Mouse (Mus musculus) testis, adult 2 months (tissue): ENCODE measurements at regions not wholly inside any gene's neighbourhood (a gene's known extent, or its start where the extent isn't known, plus 50 kb on each side); places are given as distances from the start of the nearest gene placed in this dataset.

Source experiments
- H3K27ac ChIP-seq: fragments of 200-500 bp; 2 replicates; pipeline ENCODE4 v1.5.1; 2012; ENCODE audit warnings: low read depth, low read length; ENCODE audit not compliant: control insufficient read depth, insufficient read depth
- H3K27me3 ChIP-seq: fragments of 200-500 bp; 2 replicates; pipeline ENCODE4 v1.6.1; 2012; ENCODE audit warnings: mild to moderate bottlenecking, low read length, moderate library complexity; ENCODE audit not compliant: control insufficient read depth, insufficient read depth
- H3K36me3 ChIP-seq: fragments of 200-500 bp; 2 replicates; pipeline ENCODE4 v1.6.1; 2012; ENCODE audit warnings: mild to moderate bottlenecking, low read length; ENCODE audit not compliant: control insufficient read depth, insufficient read depth
- H3K4me1 ChIP-seq: fragments of 200-500 bp; 2 replicates; pipeline ENCODE4 v1.6.1; 2012; ENCODE audit warnings: low read length; ENCODE audit not compliant: control insufficient read depth, insufficient read depth
- H3K4me3 ChIP-seq: fragments of 200-500 bp; 2 replicates; pipeline ENCODE4 v1.5.1; 2012; ENCODE audit warnings: low read depth, mild to moderate bottlenecking, low read length, moderate library complexity, mixed read lengths; ENCODE audit not compliant: control insufficient read depth
- CTCF ChIP-seq: fragments of 200-500 bp; IDR thresholded peaks from 2 replicates; pipeline ENCODE4 v1.5.1; 2012; ENCODE audit warnings: low read depth, mild to moderate bottlenecking, inconsistent platforms, low read length, moderate library complexity; ENCODE audit not compliant: control insufficient read depth, insufficient read depth, insufficient replicate concordance
- POLR2A ChIP-seq: fragments of 200-500 bp; IDR thresholded peaks from 2 replicates; pipeline ENCODE4 v1.6.1; 2012; ENCODE audit warnings: low read depth, mild to moderate bottlenecking, inconsistent platforms, low read length, moderate library complexity; ENCODE audit not compliant: control insufficient read depth

- Histone ChIP-seq H3K4me1 (peaks cover 5% of the 10 kb centered on the region; the same call in 1 of the 2 replicates), H3K36me3 (no peaks in the 10 kb centered on the region), H3K27ac (no peak overlapping the region), H3K27me3 (no peaks in the 10 kb centered on the region), H3K4me3 (no peak overlapping the region)
- TF ChIP-seq CTCF (peak; percentile 61; the same call in 1 of the 2 replicates), POLR2A (no peak)
These were observed 135.8 kb downstream of the Slc4a3 start for GRCm38 (mm10) chr1:75681913-75682312.

GRCm38 (mm10) chr1:75692781-75693180 lies 146.7 kb downstream of the Slc4a3 start:
- Histone ChIP-seq H3K27ac (no peak overlapping the region), H3K27me3 (no peaks in the 10 kb centered on the region), H3K4me1 (no peaks in the 10 kb centered on the region), H3K4me3 (no peak overlapping the region), H3K36me3 (no peaks in the 10 kb centered on the region)
- TF ChIP-seq CTCF (no peak), POLR2A (no peak)

- Histone ChIP-seq H3K36me3 (no peaks in the 10 kb centered on the region), H3K4me3 (no peak overlapping the region), H3K27me3 (no peaks in the 10 kb centered on the region), H3K4me1 (no peaks in the 10 kb centered on the region), H3K27ac (no peak overlapping the region)
- TF ChIP-seq CTCF: no peak
These were observed 147.3 kb downstream of the Slc4a3 start for GRCm38 (mm10) chr1:75693231-75693914.

- H3K27me3 ChIP-seq: no peaks in the 10 kb centered on the region
- no peak for TF ChIP-seq POLR2A
- no peak for TF ChIP-seq CTCF
- no peak overlapping the region for H3K4me3 ChIP-seq
- no peaks in the 10 kb centered on the region for H3K36me3 ChIP-seq
- H3K4me1 ChIP-seq: no peaks in the 10 kb centered on the region
- H3K27ac ChIP-seq: no peak overlapping the region
These were observed 159.0 kb downstream of the Slc4a3 start for GRCm38 (mm10) chr1:75704832-75705650.

- H3K4me1 ChIP-seq: no peaks in the 10 kb centered on the region
- H3K27me3 ChIP-seq: no peaks in the 10 kb centered on the region
- no peak for TF ChIP-seq CTCF
- TF ChIP-seq POLR2A: no peak
- no peaks in the 10 kb centered on the region for H3K36me3 ChIP-seq
- H3K27ac ChIP-seq: no peak overlapping the region
- no peak overlapping the region for H3K4me3 ChIP-seq
These were observed 160.1 kb downstream of the Slc4a3 start for GRCm38 (mm10) chr1:75706126-75706525.

- Histone ChIP-seq H3K4me1 (no peaks in the 10 kb centered on the region), H3K4me3 (no peak overlapping the region), H3K27ac (no peak overlapping the region), H3K27me3 (no peaks in the 10 kb centered on the region), H3K36me3 (no peaks in the 10 kb centered on the region)
- no peak for TF ChIP-seq CTCF
- no peak for TF ChIP-seq POLR2A
These were observed 177.4 kb downstream of the Slc4a3 start for GRCm38 (mm10) chr1:75723431-75723830.

- no peak for TF ChIP-seq CTCF
- TF ChIP-seq POLR2A: no peak
- no peaks in the 10 kb centered on the region for H3K4me1 ChIP-seq
- no peaks in the 10 kb centered on the region for H3K36me3 ChIP-seq
- H3K27ac ChIP-seq: no peak overlapping the region
- H3K27me3 ChIP-seq: no peaks in the 10 kb centered on the region
- H3K4me3 ChIP-seq: no peak overlapping the region
These were observed 179.3 kb downstream of the Slc4a3 start for GRCm38 (mm10) chr1:75725329-75725728.
